Mouse (Mus musculus) CH12.LX (cell line): ENCODE results near the gene Ankrd28. TPM values are rescaled to one million over a fixed set of nuclear protein-coding genes. Genes with fewer than 3 reads are reported as not detected.
A peak's percentile ranks its signal among the peaks of the same experiment; 100 is the strongest.

ENCODE experiments used
- DNase-seq: peaks from one replicate; pipeline ENCODE4 v3.0.0-alpha.2; 2013; ENCODE audit errors: extremely low read depth
- H3K27ac ChIP-seq: 2 replicates; pipeline ENCODE4 v1.5.1; 2012; ENCODE audit warnings: low read depth, mild to moderate bottlenecking, control low read depth, moderate library complexity; ENCODE audit not compliant: insufficient read depth
- H3K27me3 ChIP-seq: replicated peaks from 2 replicates; pipeline ENCODE3; 2012; ENCODE audit warnings: inconsistent platforms
- H3K36me3 ChIP-seq, 2 experiments: replicated peaks in 1 of 2; 2 replicates each; pipeline versions ENCODE3 to v1.6.1; 2012; ENCODE audit warnings: inconsistent platforms in 1 of 2, low read length in 1 of 2, mild to moderate bottlenecking in 1 of 2, mixed read lengths in 1 of 2, moderate library complexity in 1 of 2; ENCODE audit not compliant: control insufficient read depth in 1 of 2, insufficient read depth in 1 of 2
- H3K4me1 ChIP-seq, 2 experiments: 2 replicates each; pipeline ENCODE4 v1.6.1; 2012; ENCODE audit warnings: inconsistent platforms in 1 of 2, moderate library complexity in 1 of 2; ENCODE audit not compliant: insufficient read depth in 2 of 2, control insufficient read depth in 1 of 2
- H3K4me2 ChIP-seq: 2 replicates; pipeline ENCODE4 v1.6.1; 2012; ENCODE audit warnings: low read depth, mild to moderate bottlenecking, control low read depth; ENCODE audit not compliant: poor library complexity, insufficient read depth, severe bottlenecking
- H3K4me3 ChIP-seq, 3 experiments: fragments of 150-350 bp in 1 of 3; sonication (generic) in 1 of 3; replicated peaks in 1 of 3; 2 replicates each; pipeline versions ENCODE3 to v1.5.1; 2011 to 2012; ENCODE audit warnings: low read depth in 2 of 3, low read length in 2 of 3, mild to moderate bottlenecking in 2 of 3, moderate library complexity in 2 of 3, control low read depth in 1 of 3, improper control_type of control experiment in 1 of 3, inconsistent platforms in 1 of 3, mixed read lengths in 1 of 3; ENCODE audit not compliant: poor library complexity in 1 of 3
- H3K79me2 ChIP-seq: replicated peaks from 2 replicates; pipeline ENCODE4 v1.6.1; 2012; ENCODE audit warnings: mild to moderate bottlenecking, moderate library complexity; ENCODE audit not compliant: control insufficient read depth, poor library complexity, insufficient read depth, severe bottlenecking; ENCODE audit errors: extremely low read depth
- H3K9ac ChIP-seq: 2 replicates; pipeline ENCODE4 v1.6.1; 2012; ENCODE audit warnings: low read depth, mild to moderate bottlenecking, control low read depth, moderate library complexity; ENCODE audit not compliant: insufficient read depth
- H3K9me3 ChIP-seq: replicated peaks from 2 replicates; pipeline ENCODE3; 2012; ENCODE audit warnings: low read length, inconsistent platforms, mixed read lengths
- EP300 ChIP-seq: IDR thresholded peaks from 2 replicates; pipeline ENCODE4 v1.6.1; 2011; ENCODE audit warnings: low read length, improper control_type of control experiment
- HCFC1 ChIP-seq: IDR thresholded peaks from 2 replicates; pipeline ENCODE4 v1.6.1; 2012; ENCODE audit warnings: low read depth, mild to moderate bottlenecking, inconsistent platforms, low read length, improper control_type of control experiment
- JUND ChIP-seq: conservative IDR thresholded peaks from 2 replicates; pipeline ENCODE4 v1.6.1; 2011; ENCODE audit warnings: low read depth, low read length, improper control_type of control experiment
- PAX5 ChIP-seq: IDR thresholded peaks from 2 replicates; pipeline ENCODE4 v1.6.1; 2012; ENCODE audit warnings: low read length, inconsistent platforms, mixed read lengths
- RAD21 ChIP-seq: IDR thresholded peaks from 2 replicates; pipeline ENCODE4 v1.6.1; 2011; ENCODE audit warnings: low read depth, mild to moderate bottlenecking, low read length, improper control_type of control experiment, moderate library complexity
- SIN3A ChIP-seq: IDR thresholded peaks from 2 replicates; pipeline ENCODE4 v1.6.1; 2012; ENCODE audit warnings: low read length, improper control_type of control experiment, inconsistent platforms
- SMC3 ChIP-seq: IDR thresholded peaks from 2 replicates; pipeline ENCODE4 v1.6.1; 2011; ENCODE audit warnings: low read depth, low read length, improper control_type of control experiment
- TBP ChIP-seq: conservative IDR thresholded peaks from 2 replicates; pipeline ENCODE4 v1.6.1; 2011; ENCODE audit warnings: low read depth, low read length, improper control_type of control experiment
- TCF12 ChIP-seq: IDR thresholded peaks from 2 replicates; pipeline ENCODE4 v1.6.1; 2014; ENCODE audit warnings: low read depth, mild to moderate bottlenecking, inconsistent platforms, low read length, improper control_type of control experiment
- UBTF ChIP-seq: IDR thresholded peaks from 2 replicates; pipeline ENCODE4 v1.6.1; 2012; ENCODE audit warnings: low read depth, mild to moderate bottlenecking, inconsistent platforms, low read length, improper control_type of control experiment, moderate library complexity
- ZKSCAN1 ChIP-seq: IDR thresholded peaks from 2 replicates; pipeline ENCODE4 v1.6.1; 2012; ENCODE audit warnings: low read depth, inconsistent platforms, low read length, improper control_type of control experiment, borderline replicate concordance
- dilution Hi-C: fragments of 300-500 bp; cut with MboI; formaldehyde crosslinking; loops from 2 replicates; pipeline ENCODE4 v1.14.3; 2020; ENCODE audit warnings: low sequenced_read_pairs; ENCODE audit not compliant: extremely low pct_unique_long_range_greater_than_20kb, extremely low pct_ligation_motif_present
- in situ Hi-C: fragments of 300-500 bp; cut with MboI; formaldehyde crosslinking; loops from 3 replicates; pipeline ENCODE4 v1.14.3; 2019; ENCODE audit warnings: low sequenced_read_pairs, low pct_ligation_motif_present, low pct_unique_long_range_greater_than_20kb, mixed read lengths
- polyA plus RNA-seq: library from polyadenylated mRNA; unstranded; fragments of >175 nt; gene quantifications from 2 replicates; pipeline ENCODE4 v1.2.1, GENCODE M21; 2012; ENCODE audit warnings: low read depth; ENCODE audit not compliant: insufficient read length
- total RNA-seq, 2 experiments: library from RNA; depleted of rRNA; stranded (reverse); fragments of 300-350 nt in 1 of 2; fragments of >200 nt in 1 of 2; gene quantifications; 2 replicates each; pipeline ENCODE4 v1.2.3; 2012 to 2014

The Ankrd28 gene
- total and polyA plus RNA-seq, 3 experiments, result 7.3 to 15.0 (median 14.9) TPM

- H3K27ac ChIP-seq, result peak overlapping the region; percentile 37
- peaks cover 33 to 86% of the 10 kb centered on the region in 2 experiments for H3K4me1 ChIP-seq
- H3K36me3 ChIP-seq, result peaks cover 10 to 30% of the 10 kb centered on the region in 2 experiments
- in situ Hi-C loops, result no loop called here
- dilution Hi-C loops, result no loop called here
- H3K27me3 ChIP-seq, result no peaks in the 10 kb centered on the region
- TF ChIP-seq TBP (no peak), HCFC1 (no peak), ZKSCAN1 (no peak), UBTF (no peak)
- H3K79me2 ChIP-seq, result no peaks in the 10 kb centered on the region
- H3K4me2 ChIP-seq, result peak overlapping the region; percentile 24; the same call in 1 of the 2 replicates
- H3K9ac ChIP-seq, result no peak overlapping the region
- DNase-seq, result no peak
- peaks cover 8% of the 10 kb centered on the region for H3K9me3 ChIP-seq
- no peak overlapping the region for H3K4me3 ChIP-seq
These were observed 166.2 kb downstream of the Ankrd28 start for GRCm38 (mm10) chr14:31664100-31664902.

DNA sequence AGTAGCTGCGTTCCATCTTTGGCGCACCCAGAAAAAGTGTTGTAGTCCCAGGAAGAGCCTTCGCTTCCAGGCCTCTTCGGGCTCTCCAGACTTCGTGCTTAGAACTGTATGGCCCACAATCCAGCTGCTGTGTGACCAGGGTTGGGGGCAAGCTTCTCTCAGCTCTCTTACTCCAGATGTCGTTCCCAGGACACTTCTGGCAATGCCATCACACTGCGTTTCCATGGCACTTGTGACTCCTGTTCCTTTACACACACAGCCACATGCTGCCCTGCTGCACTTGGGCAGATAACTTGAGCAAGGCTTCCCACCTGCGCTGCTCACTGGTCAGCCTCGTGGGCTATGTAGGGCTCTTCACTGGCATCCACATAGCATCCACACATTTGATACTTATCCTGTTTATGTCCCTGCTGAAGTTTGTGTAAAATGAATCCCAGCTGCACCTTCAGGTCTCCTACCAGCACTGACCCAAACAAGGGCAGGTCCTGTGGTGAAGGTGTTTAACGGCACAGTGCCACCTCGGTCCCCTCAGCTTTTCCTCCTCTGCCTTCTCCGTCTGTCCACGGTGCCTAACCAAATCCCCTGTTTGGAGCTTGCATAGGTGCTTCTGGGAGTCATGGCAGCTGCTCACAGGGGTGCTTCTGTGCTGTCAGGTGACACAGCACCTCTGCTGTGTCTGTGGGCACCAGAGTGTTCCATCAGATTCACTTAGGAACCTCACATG lies 166.9 kb downstream of the Ankrd28 start:
- TF ChIP-seq RAD21, result no peak
- TF ChIP-seq SMC3, result no peak
- DNase-seq, result no peak
- peaks cover 31 to 86% of the 10 kb centered on the region in 2 experiments for H3K4me1 ChIP-seq
- H3K27ac ChIP-seq, result peak overlapping the region; percentile 15; the same call in 1 of the 2 replicates
- no peaks in the 10 kb centered on the region for H3K27me3 ChIP-seq
- H3K36me3 ChIP-seq, result peaks cover 10 to 28% of the 10 kb centered on the region in 2 experiments
- in situ Hi-C loops, result no loop called here
- no peak overlapping the region for H3K4me2 ChIP-seq
- H3K79me2 ChIP-seq, result no peaks in the 10 kb centered on the region
- no peak overlapping the region for H3K4me3 ChIP-seq
- dilution Hi-C loops, result no loop called here
- H3K9ac ChIP-seq, result no peak overlapping the region
- peaks cover 8% of the 10 kb centered on the region for H3K9me3 ChIP-seq

- peaks cover 8% of the 10 kb centered on the region for H3K9me3 ChIP-seq
- dilution Hi-C loops (no loop called here), in situ Hi-C loops (no loop called here)
- H3K4me1 ChIP-seq, result peaks cover 34 to 87% of the 10 kb centered on the region in 2 experiments
- 0 out of 2 replicates have a peak overlapping the region, but pooled peaks have one; percentile 59 for H3K9ac ChIP-seq
- H3K4me3 ChIP-seq, result peak overlapping the region in 2 of 3 experiments; percentile 5 to 37
- peak overlapping the region; percentile 46; the same call in 1 of the 2 replicates for H3K4me2 ChIP-seq
- TF ChIP-seq SIN3A (no peak), JUND (no peak), TCF12 (peak; percentile 28; the same call in 1 of the 2 replicates), EP300 (peak; percentile 26; the same call in 1 of the 2 replicates), PAX5 (no peak)
- TF ChIP-seq, all 38 proteins: peak for 2
- H3K27ac ChIP-seq, result peak overlapping the region; percentile 49; the same call in 1 of the 2 replicates
- H3K36me3 ChIP-seq, result peaks cover 10 to 27% of the 10 kb centered on the region in 2 experiments
- no peaks in the 10 kb centered on the region; the same call in 1 of the 2 replicates for H3K79me2 ChIP-seq
- DNase-seq, result peak; percentile 63
- no peaks in the 10 kb centered on the region for H3K27me3 ChIP-seq
These were observed 167.8 kb downstream of the Ankrd28 start for GRCm38 (mm10) chr14:31662555-31663211.
